Mouse (Mus musculus) G1E (cell line): ENCODE data around the gene Ndufv3. TPM values are rescaled to one million over a fixed set of nuclear protein-coding genes. Genes with fewer than 3 reads are reported as not detected.
A peak's percentile ranks its signal among the peaks of the same experiment; 100 is the strongest.

Source experiments
- ATAC-seq: 2 replicates; pipeline ENCODE4 v1.8.0; 2016; ENCODE audit warnings: mild to moderate bottlenecking; ENCODE audit not compliant: insufficient number of reproducible peaks, poor library complexity, low FRiP score, severe bottlenecking; ENCODE audit errors: extremely low read depth
- DNase-seq: peaks from one replicate; pipeline ENCODE4 v3.0.0; 2012; ENCODE audit warnings: low spot score
- H3K27me3 ChIP-seq: 2 replicates; pipeline ENCODE4 v1.6.1; 2012; ENCODE audit warnings: mild to moderate bottlenecking, low read length, inconsistent platforms; ENCODE audit not compliant: insufficient read depth
- H3K36me3 ChIP-seq: replicated peaks from 2 replicates; pipeline ENCODE3; 2012; ENCODE audit warnings: mild to moderate bottlenecking, inconsistent platforms
- H3K4me1 ChIP-seq: 2 replicates; pipeline ENCODE4 v1.6.1; 2012; ENCODE audit warnings: low read depth, low read length, inconsistent platforms, mixed read lengths; ENCODE audit not compliant: insufficient read depth
- H3K4me3 ChIP-seq: 2 replicates; pipeline ENCODE4 v1.5.1; 2012; ENCODE audit warnings: low read depth, mild to moderate bottlenecking, inconsistent platforms, low read length, moderate library complexity, mixed read lengths
- H3K9me3 ChIP-seq: replicated peaks from 2 replicates; pipeline ENCODE4 v1.6.1; 2012; ENCODE audit warnings: inconsistent platforms
- CTCF ChIP-seq: IDR thresholded peaks from 2 replicates; pipeline ENCODE4 v1.5.1; 2012; ENCODE audit warnings: low read depth, low read length, inconsistent platforms, mixed read lengths
- GATA1 ChIP-seq: IDR thresholded peaks from 2 replicates; pipeline ENCODE4 v1.6.1; 2012; ENCODE audit warnings: borderline replicate concordance, low read length, inconsistent platforms, mixed read lengths
- GATA2 ChIP-seq: IDR thresholded peaks from 2 replicates; pipeline ENCODE4 v1.6.1; 2012; ENCODE audit warnings: low read depth, low read length, inconsistent platforms, borderline replicate concordance
- POLR2AphosphoS5 ChIP-seq: IDR thresholded peaks from 2 replicates; pipeline ENCODE4 v1.6.1; 2012; ENCODE audit warnings: low read depth, low read length, inconsistent platforms; ENCODE audit not compliant: insufficient replicate concordance
- TAL1 ChIP-seq: conservative IDR thresholded peaks from 2 replicates; pipeline ENCODE4 v1.6.1; 2012; ENCODE audit warnings: low read depth, low read length, inconsistent platforms, mixed read lengths
- polyA plus RNA-seq: library from polyadenylated mRNA; stranded (reverse); fragments of >175 nt; gene quantifications from 2 replicates; pipeline ENCODE4 v1.2.3, GENCODE M21; 2012
- total RNA-seq, 2 experiments: library from RNA; stranded (forward) in 1 of 2; stranded (reverse) in 1 of 2; fragments of 200-1000 nt in 1 of 2; fragments of >200 nt in 1 of 2; fragmentation: Nextera tagmentation in 1 of 2; gene quantifications; 2 replicates each; pipeline ENCODE4 v1.2.3; 2014 to 2017

The Ndufv3 gene
- total and polyA plus RNA-seq, 3 experiments: 180 to 713 (median 693) TPM

GRCm38 (mm10) chr17:31564858-31565140 lies 44.9 kb downstream of the Ndufv3 start:
- ATAC-seq: no peak
- DNase-seq: no peak
- peak overlapping the region; percentile 89 for H3K4me3 ChIP-seq

GRCm38 (mm10) chr17:31565141-31566056 lies 45.5 kb downstream of the Ndufv3 start:
- peaks cover 38% of the 10 kb centered on the region for H3K4me1 ChIP-seq
- ATAC-seq (no peak), DNase-seq (peak; percentile 68)
- H3K27me3 ChIP-seq: no peaks in the 10 kb centered on the region
- no peaks in the 10 kb centered on the region for H3K9me3 ChIP-seq
- peak overlapping the region; percentile 89 for H3K4me3 ChIP-seq
- H3K36me3 ChIP-seq: peaks cover 31% of the 10 kb centered on the region
- TF ChIP-seq GATA2 (no peak), TAL1 (no peak), POLR2AphosphoS5 (no peak)

More at GRCm38 (mm10) chr17:31564858-31565140, 44.9 kb downstream of the Ndufv3 start:
- Histone ChIP-seq H3K4me1 (peaks cover 36% of the 10 kb centered on the region), H3K27me3 (no peaks in the 10 kb centered on the region), H3K36me3 (peaks cover 28% of the 10 kb centered on the region), H3K9me3 (no peaks in the 10 kb centered on the region)
- no peak for TF ChIP-seq GATA2
- no peak for TF ChIP-seq CTCF
- TF ChIP-seq POLR2AphosphoS5: no peak
- TF ChIP-seq GATA1: no peak

- H3K4me3 ChIP-seq: peak overlapping the region; percentile 89; the same call in 1 of the 2 replicates
- no peak for DNase-seq
- peaks cover 34% of the 10 kb centered on the region for H3K36me3 ChIP-seq
- H3K4me1 ChIP-seq: peaks cover 41% of the 10 kb centered on the region
- ATAC-seq: no peak
- H3K9me3 ChIP-seq: no peaks in the 10 kb centered on the region
- TF ChIP-seq CTCF: no peak
- no peak for TF ChIP-seq GATA1
- no peak for TF ChIP-seq TAL1
- no peak for TF ChIP-seq POLR2AphosphoS5
- no peak for TF ChIP-seq GATA2
- no peaks in the 10 kb centered on the region for H3K27me3 ChIP-seq
Measured at GRCm38 (mm10) chr17:31566276-31566675, 46.4 kb downstream of the Ndufv3 start.

GRCm38 (mm10) chr17:31569756-31570155 lies 49.8 kb downstream of the Ndufv3 start:
- no peak for TF ChIP-seq GATA2
- TF ChIP-seq TAL1: no peak
- TF ChIP-seq CTCF: no peak
- TF ChIP-seq GATA1: no peak
- no peak for TF ChIP-seq POLR2AphosphoS5
- ATAC-seq: no peak
- DNase-seq: no peak
- Histone ChIP-seq H3K9me3 (no peaks in the 10 kb centered on the region), H3K36me3 (peaks cover 35% of the 10 kb centered on the region), H3K4me1 (peaks cover 30% of the 10 kb centered on the region), H3K4me3 (no peak overlapping the region), H3K27me3 (no peaks in the 10 kb centered on the region)

GRCm38 (mm10) chr17:31570321-31570925 lies 50.5 kb downstream of the Ndufv3 start:
- no peaks in the 10 kb centered on the region for H3K27me3 ChIP-seq
- no peak overlapping the region; the same call in 1 of the 2 replicates for H3K4me3 ChIP-seq
- peak; percentile 64; the same call in 1 of the 2 replicates for ATAC-seq
- peaks cover 37% of the 10 kb centered on the region for H3K36me3 ChIP-seq
- DNase-seq: no peak
- H3K9me3 ChIP-seq: no peaks in the 10 kb centered on the region
- TF ChIP-seq POLR2AphosphoS5: no peak
- TF ChIP-seq TAL1: no peak
- no peak for TF ChIP-seq CTCF
- no peak for TF ChIP-seq GATA1
- TF ChIP-seq GATA2: no peak
- peaks cover 30% of the 10 kb centered on the region for H3K4me1 ChIP-seq

- H3K4me3 ChIP-seq: no peak overlapping the region
- H3K36me3 ChIP-seq: peaks cover 44% of the 10 kb centered on the region
- DNase-seq (no peak), ATAC-seq (no peak)
- no peaks in the 10 kb centered on the region for H3K9me3 ChIP-seq
- peaks cover 27% of the 10 kb centered on the region for H3K4me1 ChIP-seq
- no peaks in the 10 kb centered on the region for H3K27me3 ChIP-seq
- no peak for TF ChIP-seq CTCF
- TF ChIP-seq GATA2: no peak
- no peak for TF ChIP-seq POLR2AphosphoS5
- no peak for TF ChIP-seq TAL1
- no peak for TF ChIP-seq GATA1
Measured at GRCm38 (mm10) chr17:31571689-31572088, 51.8 kb downstream of the Ndufv3 start.
